Mouse (Mus musculus): ENCODE data around the gene Rilpl1. TPM values are rescaled to one million over a fixed set of nuclear protein-coding genes. Genes with fewer than 3 reads are reported as not detected.

Gene Rilpl1
- total RNA-seq, 2 experiments from 2014 or later, result 75.2 to 95.7 TPM

DNA sequence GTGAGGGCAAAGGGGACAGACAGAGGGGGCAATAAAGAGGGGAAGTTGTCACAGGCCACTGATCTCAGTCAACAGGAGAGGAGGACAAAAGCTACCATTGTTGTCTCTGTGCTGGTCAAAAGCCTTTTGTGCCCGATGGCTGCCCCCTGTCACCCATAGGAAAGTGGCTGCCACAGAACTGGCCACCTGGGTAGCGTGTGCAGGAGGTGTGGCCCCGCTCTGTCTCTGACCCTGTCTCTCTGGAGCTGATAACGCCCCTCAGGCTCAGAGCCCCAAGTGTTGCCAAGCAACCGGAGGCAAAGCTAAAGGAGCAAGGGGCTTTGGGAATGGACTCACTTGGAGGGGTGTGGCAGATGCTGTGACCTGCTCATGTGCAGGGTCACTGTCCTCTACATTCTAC lies 32.2 kb downstream of the Rilpl1 start:
- no peak for DNase-seq (ENCODE audit: low spot score in 2 of 2)
- intact Hi-C loops (cut with DNase I), result no loop called here

DNA sequence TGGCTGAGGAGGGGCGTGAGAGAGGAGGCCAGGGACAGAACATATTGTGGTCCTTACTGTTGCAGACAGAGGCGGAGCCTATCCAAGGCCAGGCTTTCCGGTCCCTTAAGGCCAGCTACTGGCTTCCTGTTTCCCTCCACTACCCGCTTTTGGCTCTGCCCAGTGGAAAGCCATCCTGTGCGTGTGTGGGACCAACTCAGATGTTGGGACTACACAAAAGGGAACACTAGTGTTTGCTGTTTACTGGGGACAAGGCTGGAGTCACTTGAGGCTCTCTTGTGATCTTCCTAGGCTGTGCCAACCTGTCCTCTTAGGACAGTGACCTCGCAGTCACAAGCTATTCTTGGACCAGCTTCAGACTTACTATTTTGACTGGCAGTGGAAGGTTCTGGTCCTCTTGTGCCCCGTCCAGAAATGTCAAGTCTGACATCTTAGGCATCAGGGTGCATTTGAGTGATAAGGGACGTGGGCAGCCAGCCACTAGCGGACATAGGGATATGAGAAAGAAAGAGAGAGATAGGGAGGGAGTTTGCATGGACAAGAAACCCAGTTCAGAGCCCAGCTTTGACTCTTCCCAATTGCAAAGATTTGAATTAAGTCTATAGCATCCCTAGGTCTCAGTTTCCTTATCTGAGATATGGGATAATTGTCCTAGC lies 32.8 kb downstream of the Rilpl1 start:
- intact Hi-C loops (cut with DNase I), result no loop called here
- peak in 1 of 2 experiments; percentile 69 for DNase-seq (ENCODE audit: low spot score in 2 of 2)

DNA sequence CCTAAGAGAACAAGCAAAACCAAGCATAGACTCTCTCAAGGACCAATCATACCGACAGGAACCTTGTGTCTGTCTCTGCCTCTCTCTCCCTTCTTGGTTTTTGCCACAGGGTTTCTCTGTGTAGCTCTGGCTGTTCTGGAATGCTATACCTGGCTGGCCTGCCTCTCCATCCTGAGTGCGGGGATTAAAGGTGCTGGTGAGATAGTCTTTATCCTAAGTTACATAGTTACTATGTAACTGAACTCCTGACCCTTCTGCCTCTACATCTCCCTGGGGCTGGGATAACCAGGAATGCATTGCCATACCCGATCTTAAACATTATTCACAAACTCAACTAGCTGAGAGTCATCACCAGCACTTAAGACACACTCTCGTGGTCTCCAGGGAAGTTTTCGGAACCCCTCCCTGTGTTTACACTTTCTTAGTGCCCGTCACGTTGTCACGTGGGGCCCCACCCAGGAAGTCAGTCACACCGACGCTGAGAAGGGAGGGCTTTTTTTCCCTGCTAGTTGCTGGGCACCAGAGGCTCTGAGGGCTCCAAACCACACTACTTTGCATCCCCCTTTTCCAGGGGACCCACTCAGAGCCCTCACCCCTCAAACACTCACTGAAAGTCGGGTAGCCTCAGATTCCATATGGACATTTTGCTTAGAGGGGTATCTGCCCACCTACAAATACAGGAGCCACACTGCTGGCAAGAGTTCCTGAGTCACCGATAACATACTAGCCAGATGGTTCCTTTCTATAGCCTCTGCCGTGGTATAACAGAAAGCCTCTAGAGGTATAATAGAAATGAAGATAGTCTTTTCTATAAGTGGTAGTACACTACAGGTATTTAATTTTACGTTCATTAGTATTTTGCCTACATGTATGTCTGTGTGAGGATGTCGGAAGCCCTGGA lies 34.3 kb downstream of the Rilpl1 start:
- intact Hi-C loops (cut with DNase I), result no loop called here

DNA sequence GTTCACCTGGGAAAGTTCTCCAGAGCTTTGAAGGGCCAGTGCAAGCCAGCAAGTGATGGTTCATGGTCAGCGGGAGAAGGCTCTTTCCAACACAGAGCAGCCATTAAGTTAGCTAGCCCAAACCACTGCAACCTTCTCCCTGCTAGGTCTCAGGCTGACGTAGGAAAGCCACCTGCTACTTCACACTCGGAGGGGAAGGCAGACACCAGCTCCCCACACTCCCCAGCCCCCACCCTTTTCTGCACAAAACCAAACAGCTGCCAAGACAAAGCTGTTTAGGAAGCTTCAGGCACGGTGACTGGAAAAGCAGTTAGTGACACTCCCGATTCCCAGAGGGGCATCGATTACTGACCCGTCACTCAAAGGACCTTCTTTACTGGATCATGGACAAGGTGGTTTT lies 35.6 kb downstream of the Rilpl1 start:
- intact Hi-C loops (cut with DNase I), result no loop called here

More for the DNA sequence above, 34.3 kb downstream of the Rilpl1 start:
- DNase-seq (ENCODE audit: low spot score in 2 of 2), result peak in 1 of 2 experiments; percentile 62

DNA sequence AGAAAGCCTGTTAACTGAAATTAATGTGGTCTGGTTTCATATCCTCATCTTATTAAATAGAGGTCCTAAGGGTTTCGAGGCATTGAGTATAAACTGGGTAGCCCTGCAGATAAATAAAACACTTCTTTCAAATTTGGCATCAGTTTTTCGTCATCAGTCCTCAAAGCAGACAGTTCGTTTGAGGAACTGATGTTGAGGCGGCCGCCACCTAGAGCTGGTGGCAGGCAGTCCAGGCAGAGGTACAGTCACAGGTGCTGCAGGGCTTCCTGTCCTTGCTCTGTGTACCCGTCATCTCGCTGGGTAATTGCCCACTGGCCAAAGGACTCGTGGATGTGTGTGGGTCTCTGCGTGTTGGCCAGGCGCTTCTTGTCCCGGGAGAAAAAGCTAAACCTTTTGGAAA lies 37.7 kb downstream of the Rilpl1 start:
- intact Hi-C loops (cut with DNase I), result no loop called here
- DNase-seq (ENCODE audit: low spot score in 2 of 2), result no peak

More for the DNA sequence above, 35.6 kb downstream of the Rilpl1 start:
- peak in 1 of 2 experiments; percentile 72 for DNase-seq (ENCODE audit: low spot score in 2 of 2)

DNA sequence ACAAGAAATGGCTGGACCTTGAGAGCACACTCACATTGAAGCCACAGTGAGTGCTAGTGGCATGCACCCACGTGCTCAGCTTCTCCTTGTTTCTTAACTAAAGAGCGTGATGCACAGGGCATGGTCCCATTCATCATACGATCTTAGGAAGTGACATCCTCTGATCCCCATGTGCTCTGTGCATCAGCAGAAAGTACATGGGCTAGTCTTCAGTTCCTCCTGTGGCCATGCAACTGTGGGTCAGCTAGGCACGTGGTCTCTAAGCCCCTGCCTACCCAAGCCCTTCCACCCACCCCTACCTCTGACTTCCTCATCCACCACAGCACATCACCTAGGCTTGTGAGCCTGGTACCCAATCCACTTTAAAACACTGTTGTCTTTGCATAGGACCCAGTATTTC lies 38.6 kb downstream of the Rilpl1 start:
- no peak for DNase-seq (ENCODE audit: low spot score in 2 of 2)
- intact Hi-C loops (cut with DNase I), result no loop called here

DNA sequence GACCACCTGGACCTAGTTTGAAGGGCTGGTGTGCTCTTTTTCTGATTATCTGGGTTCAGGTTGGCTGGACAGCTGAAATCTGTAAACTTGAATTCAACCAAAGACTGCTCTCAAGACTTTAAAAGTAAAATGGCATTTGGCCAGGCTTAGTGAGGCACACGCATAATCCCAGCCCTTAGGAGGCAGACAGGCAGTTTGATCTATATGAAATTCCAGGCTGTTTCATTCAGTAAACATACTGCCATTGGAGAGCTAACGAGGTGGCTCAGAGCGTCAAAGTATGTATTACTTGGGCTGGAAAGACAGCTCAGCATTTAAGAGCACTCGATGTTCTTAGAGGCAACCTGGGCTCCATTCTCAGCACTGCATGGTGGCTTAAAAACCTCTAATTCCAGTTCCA lies 39.5 kb downstream of the Rilpl1 start:
- no peak for DNase-seq (ENCODE audit: low spot score in 2 of 2)
- intact Hi-C loops (cut with DNase I), result no loop called here

DNA sequence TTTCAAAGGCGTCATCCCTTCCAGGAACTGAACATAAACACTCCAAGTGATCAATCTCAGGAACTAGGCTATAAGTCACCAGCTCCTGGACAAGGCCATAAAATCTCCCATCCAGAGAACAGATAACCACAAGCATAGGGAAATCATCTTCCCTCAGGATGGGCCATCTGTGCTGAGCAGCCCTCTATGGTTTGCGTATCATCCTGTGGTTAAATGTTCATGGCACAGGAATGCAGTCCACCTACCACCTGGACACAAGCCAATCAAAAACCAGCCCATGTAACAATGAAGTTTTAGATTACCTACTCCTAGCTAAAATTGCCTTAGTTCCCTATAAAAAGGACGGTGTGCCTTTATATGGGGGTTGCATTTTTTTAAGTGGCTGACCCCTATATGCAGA lies 42.3 kb downstream of the Rilpl1 start:
- no peak for DNase-seq (ENCODE audit: low spot score in 2 of 2)
- intact Hi-C loops (cut with DNase I), result no loop called here

DNA sequence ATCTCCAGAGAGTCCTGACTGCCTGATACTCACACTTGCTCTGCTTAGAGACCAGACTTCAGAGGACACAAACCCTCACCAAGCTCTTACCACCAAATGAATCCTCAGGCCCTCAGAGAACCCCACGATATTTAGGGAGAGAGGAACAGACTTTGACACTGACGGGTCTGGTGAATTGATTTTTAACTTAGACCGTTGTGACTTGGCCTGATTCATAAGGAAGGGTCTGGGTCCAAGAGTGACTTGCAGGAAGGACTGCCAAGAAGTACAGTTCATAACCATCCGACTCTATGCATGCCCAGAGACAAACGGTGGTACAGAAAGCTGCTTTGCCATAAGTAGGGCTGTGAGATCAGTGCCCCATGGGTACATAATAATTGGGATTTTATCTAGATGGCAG lies 45.5 kb downstream of the Rilpl1 start:
- DNase-seq (ENCODE audit: low spot score in 2 of 2), result no peak
- intact Hi-C loops (cut with DNase I), result no loop called here

DNA sequence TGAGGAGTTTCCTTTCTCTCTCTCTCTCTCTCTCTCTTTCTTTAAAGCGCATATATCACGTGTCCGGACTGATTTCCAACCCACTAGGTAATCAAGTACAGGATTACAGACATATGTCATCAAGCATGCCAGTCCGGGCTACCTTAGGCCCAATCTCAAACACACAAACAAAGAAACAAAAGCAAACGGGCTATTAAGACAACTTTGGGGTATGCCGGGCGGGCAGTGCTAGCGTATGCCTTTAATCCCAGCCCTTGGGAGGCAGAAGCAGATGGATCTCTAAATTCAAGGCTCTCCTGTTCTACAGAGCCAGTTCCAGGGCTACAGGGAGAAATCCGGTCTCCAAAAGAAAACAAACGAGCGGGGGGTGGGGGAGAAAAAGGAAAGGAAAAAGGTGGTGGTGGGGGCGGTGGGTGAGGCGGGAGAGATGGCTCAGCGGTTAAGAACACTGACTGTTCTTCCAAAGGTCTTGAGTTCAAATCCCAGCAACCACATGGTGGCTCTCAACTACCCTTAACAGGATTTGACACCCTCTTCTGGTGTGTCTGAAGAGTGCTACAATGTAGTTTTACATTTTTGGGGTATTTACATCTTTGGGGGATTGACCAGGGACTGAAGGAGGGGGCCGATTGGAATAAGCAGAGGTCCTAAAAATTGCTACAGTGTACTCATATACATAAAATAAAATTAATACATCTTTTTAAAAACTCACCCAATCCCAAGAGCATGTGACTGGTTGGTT lies 47.4 kb downstream of the Rilpl1 start:
- intact Hi-C loops (cut with DNase I), result loop anchor here (5.0 kb wide), 1 partner anchor 53 kb away; no protein-coding TSS in a partner anchor
- no peak for DNase-seq (ENCODE audit: low spot score in 2 of 2)

DNA sequence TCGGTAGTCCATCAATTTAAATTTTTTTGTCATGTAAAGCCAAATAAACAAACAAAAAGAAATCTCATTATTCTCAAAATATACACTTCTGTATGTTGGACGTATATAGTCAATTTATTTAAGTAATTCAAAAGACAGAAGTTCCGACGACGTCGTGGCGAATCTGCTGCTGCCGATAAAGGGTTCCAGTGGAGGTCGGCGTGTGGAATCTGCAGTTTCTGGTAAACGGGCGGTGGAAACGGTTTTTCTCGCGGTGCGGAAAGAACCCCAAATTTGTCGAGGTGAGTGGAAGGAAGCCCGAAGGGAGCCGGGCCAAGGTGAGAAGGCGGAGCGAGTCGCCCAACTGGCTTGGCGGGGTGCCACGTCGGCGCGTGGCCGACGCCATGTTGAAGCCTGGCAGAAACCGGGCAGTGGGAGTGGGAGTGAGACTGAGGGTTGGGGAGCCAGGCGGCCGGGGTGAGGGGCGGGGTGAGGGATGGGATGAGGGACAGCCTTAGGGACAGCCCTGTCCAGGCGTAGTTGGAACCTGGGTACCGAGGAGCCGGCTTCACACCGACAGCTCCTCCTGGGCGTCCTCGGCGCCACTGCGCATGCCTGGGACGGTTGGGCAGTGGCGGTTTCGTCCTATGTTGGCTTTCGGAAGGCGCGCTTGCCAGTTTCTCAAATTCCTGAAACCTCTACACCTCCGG lies 48.1 kb downstream of the Rilpl1 start, which contains the start of gene Snrnp35:
Gene Snrnp35, plus strand, starts transcription at position 169 of the 689 bp plus-strand sequence.
- DNase-seq (ENCODE audit: low spot score in 2 of 2), result peak; percentile 89 to 92
- intact Hi-C loops (cut with DNase I), result loop anchor here (5.0 kb wide), 1 partner anchor 54 kb away; no protein-coding TSS in a partner anchor

DNA sequence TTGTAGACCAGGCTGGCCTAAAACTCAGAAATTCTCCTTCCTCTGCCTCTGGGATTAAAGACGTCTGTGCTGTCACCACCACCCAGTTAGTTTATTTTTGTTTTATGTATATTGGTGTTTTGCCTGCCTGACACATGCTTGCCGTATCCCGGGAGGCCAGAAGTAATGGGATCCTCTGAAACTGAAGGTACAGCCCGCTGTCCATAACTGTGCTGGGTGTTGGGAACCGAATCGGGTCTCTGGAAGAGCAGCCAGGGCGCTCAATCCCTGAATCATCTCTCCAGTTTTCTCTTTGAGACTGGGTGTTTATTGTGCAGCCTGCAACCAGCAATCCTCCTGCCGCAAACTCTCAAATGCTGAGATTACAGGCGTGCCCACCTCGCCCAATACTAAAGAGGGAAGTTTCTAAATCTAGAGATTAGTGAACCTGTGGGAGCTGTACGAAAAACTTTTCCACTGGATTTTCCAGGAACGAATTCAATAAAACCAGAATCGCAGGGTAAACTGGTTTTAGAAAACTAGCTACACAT lies 48.7 kb downstream of the Rilpl1 start:
- DNase-seq (ENCODE audit: low spot score in 2 of 2), result peak; percentile 23 to 59
- intact Hi-C loops (cut with DNase I), result loop anchor here (5.0 kb wide), 1 partner anchor 55 kb away; no protein-coding TSS in a partner anchor

DNA sequence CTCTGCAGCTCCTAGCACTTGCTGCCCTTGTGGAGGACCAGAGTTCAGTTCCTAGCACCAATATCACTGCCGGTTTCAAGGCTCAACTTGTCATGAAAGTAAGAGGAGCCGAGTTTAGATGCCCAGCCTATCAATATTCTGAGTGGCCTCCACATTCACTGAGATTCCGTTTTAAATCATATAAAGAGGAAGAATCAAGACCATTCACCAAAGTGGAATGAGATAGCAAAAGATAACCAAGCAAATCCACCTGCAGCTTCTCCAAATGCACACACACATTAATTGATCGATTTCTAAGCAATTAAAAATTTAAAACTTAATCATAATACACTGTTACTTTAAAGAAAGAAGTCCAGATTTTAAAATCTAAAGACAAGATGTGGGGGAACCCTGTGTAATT lies 49.5 kb downstream of the Rilpl1 start:
- no peak for DNase-seq (ENCODE audit: low spot score in 2 of 2)
- intact Hi-C loops (cut with DNase I), result loop anchor here (5.0 kb wide), 1 partner anchor 56 kb away; no protein-coding TSS in a partner anchor

DNA sequence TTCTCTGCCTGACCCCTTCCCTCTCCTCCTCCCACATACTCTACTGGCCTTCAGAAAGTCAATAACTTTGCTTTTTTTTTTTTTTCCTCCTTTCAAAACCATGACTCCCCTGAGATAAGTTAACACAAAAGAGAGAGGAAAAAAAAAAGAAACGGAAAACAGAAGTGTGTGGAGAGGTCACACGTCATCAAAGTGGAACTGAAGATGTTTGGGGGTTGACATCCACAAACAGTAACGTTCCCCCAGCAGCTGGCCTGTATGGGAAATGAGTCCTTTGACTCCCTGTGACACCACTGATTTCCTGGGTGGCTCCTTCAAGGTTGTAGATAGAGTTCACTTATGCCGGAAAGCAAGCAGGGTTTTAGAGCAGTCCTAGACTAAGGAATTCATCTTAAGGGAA lies 51.1 kb downstream of the Rilpl1 start:
- DNase-seq (ENCODE audit: low spot score in 2 of 2), result no peak
- intact Hi-C loops (cut with DNase I), result loop anchor here (5.0 kb wide), 1 partner anchor 57 kb away; no protein-coding TSS in a partner anchor

DNA sequence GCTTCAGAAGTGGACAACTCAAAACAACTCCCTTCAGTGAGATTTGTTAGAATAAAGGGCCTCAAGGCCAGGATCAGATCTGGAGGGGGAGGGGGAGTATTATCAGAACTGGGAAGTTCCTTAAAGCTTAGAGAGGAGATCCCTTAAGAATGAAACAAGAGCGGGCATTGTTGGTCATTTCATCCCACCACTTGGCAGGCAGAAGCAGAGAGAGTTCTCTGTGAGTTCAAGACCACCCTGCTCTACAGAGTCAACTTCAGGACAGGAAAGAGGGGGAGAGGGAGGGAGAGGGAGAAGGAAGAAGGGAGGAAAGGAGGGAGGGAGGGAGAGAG lies 52.4 kb downstream of the Rilpl1 start:
- no peak for DNase-seq (ENCODE audit: low spot score in 2 of 2)
- intact Hi-C loops (cut with DNase I), result loop anchor here (2.0 kb wide), 1 partner anchor 46 kb away; no protein-coding TSS in a partner anchor

DNA sequence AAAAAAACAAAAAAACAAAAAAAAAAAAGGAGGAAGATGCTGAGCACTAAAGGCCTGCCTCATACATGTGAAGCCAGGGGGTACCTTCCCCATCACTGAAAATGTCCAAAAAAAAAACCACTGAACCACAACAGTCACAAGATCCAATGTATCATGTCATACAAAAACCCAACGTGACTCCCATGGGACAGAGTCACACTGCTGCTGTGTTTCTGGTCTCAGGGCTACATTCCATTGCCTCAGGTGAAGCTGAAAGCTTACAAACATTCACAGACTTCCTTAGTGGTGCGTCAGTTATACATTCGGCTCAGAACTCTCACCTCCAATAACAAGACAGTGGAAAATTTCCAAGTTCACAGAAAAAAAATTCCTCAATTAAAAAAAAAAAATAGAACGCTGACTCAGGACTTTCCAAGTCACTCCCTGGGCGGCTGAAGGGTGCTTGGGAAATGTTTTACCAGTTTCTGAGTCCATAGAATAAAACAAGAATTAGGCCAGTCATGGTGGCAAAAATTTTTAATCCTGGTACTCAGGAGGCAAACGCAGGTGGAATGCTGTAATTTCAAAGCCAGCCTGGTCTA lies 60.5 kb downstream of the Rilpl1 start:
- intact Hi-C loops (cut with DNase I), result no loop called here
- no peak for DNase-seq (ENCODE audit: low spot score in 2 of 2)

DNA sequence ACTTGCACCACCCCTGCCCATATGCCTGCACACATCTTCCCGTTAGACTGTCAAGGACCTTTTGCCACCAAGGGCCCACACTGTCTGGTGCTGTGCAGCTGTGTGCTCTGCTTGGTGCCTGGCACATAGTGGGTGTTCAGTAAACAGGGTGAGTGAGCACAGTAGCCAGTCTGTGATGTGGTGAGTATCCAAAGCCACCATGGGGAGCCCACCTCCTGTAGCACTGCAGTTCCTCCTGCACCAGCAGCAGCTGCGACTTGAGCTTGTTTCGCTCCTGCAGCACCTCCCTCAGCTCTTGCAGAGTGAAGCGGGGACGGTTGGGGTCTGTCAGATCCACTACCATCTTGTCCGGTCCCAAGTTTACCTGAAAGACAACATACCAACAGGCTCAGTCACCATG lies 61.7 kb downstream of the Rilpl1 start:
- no peak for DNase-seq (ENCODE audit: low spot score in 2 of 2)
- intact Hi-C loops (cut with DNase I), result no loop called here

DNA sequence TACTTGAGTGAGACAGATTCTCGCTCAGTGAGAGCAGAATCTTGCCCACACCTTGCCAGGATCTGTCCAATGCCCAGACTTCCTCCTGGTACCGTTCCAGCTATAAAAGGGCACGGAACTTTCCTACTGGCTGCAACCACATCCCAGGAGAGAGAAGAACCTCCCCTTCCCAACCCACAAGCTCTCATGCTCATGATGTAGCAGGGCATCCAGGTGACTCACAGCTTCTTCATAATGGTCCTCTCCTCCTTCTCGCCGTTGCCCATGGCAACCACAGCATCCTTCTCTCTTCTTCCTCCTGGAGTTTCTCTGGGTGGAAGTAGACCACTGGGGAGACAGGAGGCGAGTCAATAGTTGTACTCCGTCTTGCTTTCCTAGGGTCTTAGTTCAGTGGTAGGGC lies 62.8 kb downstream of the Rilpl1 start:
- intact Hi-C loops (cut with DNase I), result no loop called here
- peak in 1 of 2 experiments; percentile 67 for DNase-seq (ENCODE audit: low spot score in 2 of 2)

DNA sequence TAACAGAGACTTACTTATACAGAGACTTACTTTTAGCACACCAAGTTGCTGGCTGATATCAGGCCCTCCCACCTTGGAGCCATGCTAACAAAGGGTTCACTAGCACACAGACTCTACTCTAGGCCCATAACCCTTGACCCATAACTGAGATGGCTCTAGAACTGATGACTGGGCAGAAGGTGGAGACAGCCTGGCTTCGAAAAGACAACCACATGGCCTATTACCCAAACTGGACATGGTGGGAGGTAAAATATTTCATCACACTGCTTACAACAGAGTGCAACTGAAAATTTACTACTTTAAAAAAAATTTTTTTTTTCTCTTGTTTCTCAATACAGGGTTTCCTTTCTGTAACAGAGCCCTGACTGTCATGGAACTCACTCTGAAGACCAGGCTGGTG lies 63.4 kb downstream of the Rilpl1 start:
- intact Hi-C loops (cut with DNase I), result no loop called here
- no peak for DNase-seq (ENCODE audit: low spot score in 2 of 2)
